Mouse (Mus musculus) forebrain, embryonic 15.5 days (tissue): ENCODE measurements around the gene Hes5. TPM values are rescaled to one million over a fixed set of nuclear protein-coding genes. Genes with fewer than 3 reads are reported as not detected.

Experiments
- ATAC-seq: fragments of 200-750 bp; cut with Nextera tagmentation; replicated peaks from 2 replicates; pipeline ENCODE4 v1.8.0; 2017; ENCODE audit warnings: mild to moderate bottlenecking, moderate TSS enrichment, moderate library complexity
- H3K27ac ChIP-seq: fragments of 300-500 bp; sonication (generic); replicated peaks from 2 replicates; pipeline ENCODE4 v1.5.1; 2015; ENCODE audit warnings: mild to moderate bottlenecking, inconsistent platforms
- H3K27me3 ChIP-seq: fragments of 300-500 bp; sonication (generic); 2 replicates; pipeline ENCODE4 v1.6.1; 2015; ENCODE audit warnings: inconsistent platforms
- H3K36me3 ChIP-seq: fragments of 300-500 bp; sonication (generic); 2 replicates; pipeline ENCODE4 v1.6.1; 2015; ENCODE audit warnings: mild to moderate bottlenecking, inconsistent platforms
- H3K4me1 ChIP-seq: fragments of 300-500 bp; sonication (generic); 2 replicates; pipeline ENCODE4 v1.6.1; 2015; ENCODE audit warnings: inconsistent platforms
- H3K4me2 ChIP-seq: fragments of 300-500 bp; sonication (generic); replicated peaks from 2 replicates; pipeline ENCODE4 v1.6.1; 2015; ENCODE audit warnings: mild to moderate bottlenecking, inconsistent platforms
- H3K4me3 ChIP-seq: fragments of 300-500 bp; sonication (generic); 2 replicates; pipeline ENCODE4 v1.5.1; 2015; ENCODE audit warnings: mild to moderate bottlenecking, inconsistent platforms
- H3K9ac ChIP-seq: fragments of 300-500 bp; sonication (generic); replicated peaks from 2 replicates; pipeline ENCODE4 v1.6.1; 2015; ENCODE audit warnings: mild to moderate bottlenecking, inconsistent platforms
- H3K9me3 ChIP-seq: fragments of 300-500 bp; sonication (generic); 2 replicates; pipeline ENCODE4 v1.6.1; 2016; ENCODE audit warnings: inconsistent platforms
- WGBS: fragments of 180-500 bp; shearing (Covaris S2); methylation state at CpG from one replicate; pipeline ENCODE4 v1.1.7; 2015; ENCODE audit warnings: mixed read lengths; 5-methylcytosine and 5-hydroxymethylcytosine counted together
- polyA plus RNA-seq: library from polyadenylated mRNA; unstranded; fragments of >200 nt; fragmentation: Nextera tagmentation; extraction: Ambion mirVana; gene quantifications from 2 replicates; pipeline ENCODE4 v1.2.1, GENCODE M21; 2015

Gene Hes5
- polyA plus RNA-seq, 1 experiment from 2014 or later = 125 TPM

- H3K9me3 ChIP-seq = no peaks in the 10 kb centered on the region
- ATAC-seq = no peak
- peak overlapping the region; percentile 84 for H3K4me2 ChIP-seq
- peaks cover 74% of the 10 kb centered on the region for H3K4me1 ChIP-seq
- 6% methylated on average over 20 of the region's 20 CpGs for WGBS
- peak overlapping the region; percentile 96 for H3K27ac ChIP-seq
- H3K4me3 ChIP-seq = peak overlapping the region; percentile 82
- H3K36me3 ChIP-seq = no peaks in the 10 kb centered on the region
- peak overlapping the region; percentile 83 for H3K9ac ChIP-seq
- 0 out of 2 replicates have a peak, but pooled peaks cover 3% of the 10 kb centered on the region for H3K27me3 ChIP-seq
These were observed 568 bp upstream of the Hes5 start for GRCm38 (mm10) chr4:154960021-154960689.

DNA sequence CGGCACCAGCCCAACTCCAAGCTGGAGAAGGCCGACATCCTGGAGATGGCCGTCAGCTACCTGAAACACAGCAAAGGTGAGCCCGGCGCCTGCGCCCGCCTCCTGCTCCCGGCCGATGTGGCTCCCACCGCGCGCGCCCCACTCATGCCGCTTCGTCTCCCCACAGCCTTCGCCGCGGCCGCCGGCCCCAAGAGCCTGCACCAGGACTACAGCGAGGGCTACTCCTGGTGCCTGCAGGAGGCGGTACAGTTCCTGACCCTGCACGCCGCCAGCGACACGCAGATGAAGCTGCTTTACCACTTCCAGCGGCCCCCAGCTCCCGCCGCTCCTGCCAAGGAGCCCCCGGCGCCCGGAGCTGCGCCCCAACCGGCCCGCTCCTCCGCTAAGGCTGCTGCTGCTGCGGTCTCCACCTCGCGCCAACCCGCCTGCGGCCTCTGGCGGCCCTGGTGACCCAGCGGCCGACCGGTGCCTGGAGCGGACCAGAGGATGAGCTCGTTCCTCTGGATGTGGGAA, 559 bp downstream of the Hes5 start:
- Histone ChIP-seq H3K27me3 (0 out of 2 replicates have a peak, but pooled peaks cover 3% of the 10 kb centered on the region), H3K4me1 (peaks cover 85% of the 10 kb centered on the region), H3K9ac (peak overlapping the region; percentile 83), H3K36me3 (no peaks in the 10 kb centered on the region), H3K27ac (peak overlapping the region; percentile 96), H3K4me2 (peak overlapping the region; percentile 84), H3K4me3 (peak overlapping the region; percentile 82), H3K9me3 (no peaks in the 10 kb centered on the region)
- ATAC-seq = no peak
- under 1% methylated on average over 47 of the region's 47 CpGs for WGBS

- Histone ChIP-seq H3K36me3 (no peaks in the 10 kb centered on the region), H3K4me3 (peak overlapping the region; percentile 82), H3K9ac (peak overlapping the region; percentile 83), H3K4me1 (peaks cover 87% of the 10 kb centered on the region), H3K4me2 (peak overlapping the region; percentile 84), H3K27ac (peak overlapping the region; percentile 96), H3K27me3 (no peaks in the 10 kb centered on the region), H3K9me3 (no peaks in the 10 kb centered on the region)
- no peak for ATAC-seq
- 2% methylated on average over 13 of the region's 13 CpGs for WGBS
These were observed 1.2 kb downstream of the Hes5 start for GRCm38 (mm10) chr4:154961911-154962310.

- peak overlapping the region; percentile 82 for H3K4me3 ChIP-seq
- no peaks in the 10 kb centered on the region for H3K36me3 ChIP-seq
- H3K9me3 ChIP-seq = no peaks in the 10 kb centered on the region
- no peaks in the 10 kb centered on the region for H3K27me3 ChIP-seq
- 21% methylated on average over 7 of the region's 7 CpGs for WGBS
- H3K27ac ChIP-seq = peak overlapping the region; percentile 96
- peaks cover 80% of the 10 kb centered on the region for H3K4me1 ChIP-seq
- peak overlapping the region; percentile 83 for H3K9ac ChIP-seq
- no peak for ATAC-seq
- peak overlapping the region; percentile 84 for H3K4me2 ChIP-seq
These were observed 2.0 kb downstream of the Hes5 start for GRCm38 (mm10) chr4:154962683-154963082.

- peak overlapping the region; percentile 84 for H3K4me2 ChIP-seq
- peaks cover 73% of the 10 kb centered on the region for H3K4me1 ChIP-seq
- H3K36me3 ChIP-seq = no peaks in the 10 kb centered on the region
- no peak for ATAC-seq
- H3K27ac ChIP-seq = peak overlapping the region; percentile 96
- no peaks in the 10 kb centered on the region for H3K27me3 ChIP-seq
- peak overlapping the region; percentile 82 for H3K4me3 ChIP-seq
- peak overlapping the region; percentile 83 for H3K9ac ChIP-seq
- 3% methylated on average over 11 of the region's 11 CpGs for WGBS
- no peaks in the 10 kb centered on the region for H3K9me3 ChIP-seq
These were observed 2.6 kb downstream of the Hes5 start for GRCm38 (mm10) chr4:154963190-154963836.

DNA sequence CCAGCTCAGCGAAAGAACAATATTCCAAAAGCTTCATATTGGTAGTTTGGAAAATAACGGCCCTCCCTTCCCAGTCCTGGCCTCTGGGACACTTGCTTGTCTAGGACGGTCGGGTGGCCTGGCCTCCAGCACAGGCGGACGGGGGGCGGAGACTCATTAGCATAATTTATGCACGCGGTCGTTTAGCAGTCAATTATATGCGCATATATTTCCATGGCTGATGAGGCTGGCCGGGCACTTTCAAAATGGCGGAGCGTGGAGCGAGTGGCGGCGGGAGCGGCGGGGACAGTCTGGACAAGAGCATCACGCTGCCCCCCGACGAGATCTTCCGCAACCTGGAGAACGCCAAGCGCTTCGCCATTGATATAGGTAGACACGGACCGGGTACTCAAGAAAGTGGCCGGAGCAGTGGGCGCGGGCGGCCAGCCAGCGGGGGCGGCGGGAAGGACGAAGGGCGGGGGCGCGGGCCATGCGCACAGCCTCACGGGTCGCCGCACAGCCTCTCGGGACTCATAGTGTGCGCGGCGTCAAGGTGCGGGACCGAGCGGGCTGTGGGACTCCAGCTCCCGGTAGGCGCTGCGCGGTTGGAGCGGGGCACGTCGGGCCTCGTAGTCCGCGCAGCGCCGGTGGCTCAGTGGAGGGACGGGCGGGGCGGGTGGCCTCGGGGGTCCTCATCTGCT, 3.3 kb downstream of the Hes5 start, which contains the start of gene Pank4:
TSS of gene Pank4 (plus strand) at position 223 of the 680 bp plus-strand sequence.
- Histone ChIP-seq H3K9me3 (no peaks in the 10 kb centered on the region), H3K27ac (peak within 1 kb of the TSS; percentile 96), H3K27me3 (no peaks in the 10 kb centered on the region), H3K9ac (peak within 1 kb of the TSS; percentile 83), H3K4me1 (peaks cover 66% of the 10 kb centered on the region), H3K4me2 (peak within 1 kb of the TSS; percentile 84), H3K36me3 (peaks cover 2% of the 10 kb centered on the region), H3K4me3 (peak within 1 kb of the TSS; percentile 82)
- ATAC-seq = peak; percentile 93
- under 1% methylated on average over 60 of the region's 66 CpGs for WGBS

GRCm38 (mm10) chr4:154964581-154965235, 4.0 kb downstream of the Hes5 start:
- ATAC-seq = no peak

GRCm38 (mm10) chr4:154965856-154966255, 5.1 kb downstream of the Hes5 start:
- 56% methylated on average over 3 of the region's 3 CpGs for WGBS
- 0 out of 2 replicates have a peak overlapping the region, but pooled peaks have one; percentile 84 for H3K4me2 ChIP-seq
- H3K9ac ChIP-seq = no peak overlapping the region
- no peak for ATAC-seq
- peaks cover 50% of the 10 kb centered on the region for H3K4me1 ChIP-seq
- peaks cover 20% of the 10 kb centered on the region for H3K36me3 ChIP-seq
- H3K27ac ChIP-seq = 0 out of 2 replicates have a peak overlapping the region, but pooled peaks have one; percentile 13
- no peaks in the 10 kb centered on the region for H3K9me3 ChIP-seq
- peak overlapping the region; percentile 82; the same call in 1 of the 2 replicates for H3K4me3 ChIP-seq
- H3K27me3 ChIP-seq = no peaks in the 10 kb centered on the region

More at GRCm38 (mm10) chr4:154964581-154965235, 4.0 kb downstream of the Hes5 start:
- H3K9ac ChIP-seq = peak overlapping the region; percentile 83
- peaks cover 59% of the 10 kb centered on the region for H3K4me1 ChIP-seq
- peak overlapping the region; percentile 84 for H3K4me2 ChIP-seq
- H3K9me3 ChIP-seq = no peaks in the 10 kb centered on the region
- under 1% methylated on average over 36 of the region's 36 CpGs for WGBS
- peak overlapping the region; percentile 96 for H3K27ac ChIP-seq
- peak overlapping the region; percentile 82 for H3K4me3 ChIP-seq
- no peaks in the 10 kb centered on the region for H3K27me3 ChIP-seq
- peaks cover 8% of the 10 kb centered on the region for H3K36me3 ChIP-seq

- Histone ChIP-seq H3K4me1 (peaks cover 39% of the 10 kb centered on the region), H3K4me2 (no peak overlapping the region), H3K9me3 (no peaks in the 10 kb centered on the region), H3K27ac (no peak overlapping the region), H3K4me3 (no peak overlapping the region), H3K36me3 (peaks cover 33% of the 10 kb centered on the region), H3K9ac (no peak overlapping the region), H3K27me3 (no peaks in the 10 kb centered on the region)
- WGBS = 52% methylated on average over 5 of the region's 5 CpGs
- no peak for ATAC-seq
These were observed 6.5 kb downstream of the Hes5 start for GRCm38 (mm10) chr4:154967173-154967572.

DNA sequence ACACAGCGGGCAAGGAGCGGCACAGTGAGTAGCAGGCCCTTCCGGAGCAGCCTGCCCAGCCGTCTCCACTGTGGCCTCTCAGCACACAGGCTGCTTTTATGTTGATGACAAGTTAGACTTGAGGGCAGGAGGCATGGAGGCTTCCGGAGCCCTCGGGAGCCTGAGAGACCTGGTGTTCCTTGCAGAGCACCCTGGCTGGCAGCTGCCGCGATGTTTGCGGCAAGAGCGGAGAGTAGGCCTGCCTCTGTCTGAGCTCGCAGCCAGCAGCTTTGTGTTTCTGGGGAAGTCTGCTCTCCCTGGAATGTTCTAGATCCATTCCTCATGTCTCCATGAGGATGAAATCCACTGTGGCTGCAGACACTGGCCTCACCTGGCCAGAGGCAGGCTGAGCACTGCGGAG, 11.8 kb downstream of the Hes5 start:
- no peak overlapping the region for H3K27ac ChIP-seq
- peaks cover 87% of the 10 kb centered on the region for H3K36me3 ChIP-seq
- 95% methylated on average over 12 of the region's 12 CpGs for WGBS
- no peaks in the 10 kb centered on the region for H3K27me3 ChIP-seq
- H3K4me1 ChIP-seq = no peaks in the 10 kb centered on the region
- no peaks in the 10 kb centered on the region for H3K9me3 ChIP-seq
- no peak for ATAC-seq
- H3K4me2 ChIP-seq = no peak overlapping the region
- H3K4me3 ChIP-seq = no peak overlapping the region
- H3K9ac ChIP-seq = no peak overlapping the region

- no peak for ATAC-seq
These were observed 13.5 kb downstream of the Hes5 start for GRCm38 (mm10) chr4:154974163-154974611.

More at GRCm38 (mm10) chr4:154974163-154974611, 13.5 kb downstream of the Hes5 start:
- H3K4me3 ChIP-seq = no peak overlapping the region
- H3K4me1 ChIP-seq = no peaks in the 10 kb centered on the region
- H3K9ac ChIP-seq = no peak overlapping the region
- no peak overlapping the region for H3K4me2 ChIP-seq
- no peak overlapping the region for H3K27ac ChIP-seq
- no peaks in the 10 kb centered on the region for H3K27me3 ChIP-seq
- H3K36me3 ChIP-seq = peaks cover 98% of the 10 kb centered on the region
- 84% methylated on average over 11 of the region's 11 CpGs for WGBS
- H3K9me3 ChIP-seq = no peaks in the 10 kb centered on the region
